In the genomic region with DNA sequence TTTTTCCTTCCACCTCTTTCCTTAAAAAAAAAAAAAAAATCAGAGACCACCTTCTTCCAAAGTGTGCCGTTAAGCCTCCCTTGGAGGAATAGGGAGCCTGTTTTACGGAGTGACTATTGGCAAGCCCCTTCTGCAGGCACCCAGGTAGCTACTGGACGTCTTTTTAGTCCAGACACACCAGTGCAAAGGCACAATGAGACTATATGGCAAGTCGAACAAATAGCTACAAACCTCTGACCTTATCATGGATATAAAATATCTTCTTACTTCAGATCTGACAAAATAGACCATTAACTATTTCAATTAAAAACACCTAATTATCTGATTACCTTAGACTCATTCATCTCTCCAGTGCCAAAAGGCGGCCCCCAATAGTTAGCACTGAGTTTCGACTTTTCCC, we compare ENCODE assay signal across 8 mouse cellular contexts. TPM values are rescaled to one million over a fixed set of nuclear protein-coding genes. Genes with fewer than 3 reads are reported as not detected.
DNase-seq lines count a peak whose midpoint lies in the region; ATAC-seq and TF ChIP-seq lines count a peak whose summit lies in the region.

No protein-coding gene starts in this region.

- no peak for ATAC-seq in embryonic facial prominence, embryonic 14.5 days (ENCODE audit: low read depth)
- ATAC-seq in hindbrain, embryonic 14.5 days (ENCODE audit: low FRiP score) = no peak
- no peak for ATAC-seq in midbrain, postnatal 0 days (ENCODE audit: low FRiP score)

- no peaks in the 10 kb centered on the region for H3K36me3 ChIP-seq in embryonic facial prominence, embryonic 14.5 days (ENCODE audit: control insufficient read depth, insufficient read depth, low read length)
- no peaks in the 10 kb centered on the region for H3K36me3 ChIP-seq in hindbrain, embryonic 14.5 days (replicated peaks; ENCODE audit: control insufficient read depth, insufficient read depth)
- no peaks in the 10 kb centered on the region for H3K36me3 ChIP-seq in midbrain, postnatal 0 days (ENCODE audit: insufficient read depth, low read length)

- H3K27me3 ChIP-seq in embryonic facial prominence, embryonic 14.5 days (replicated peaks; ENCODE audit: control insufficient read depth, insufficient read depth, low read length) = peaks cover 13% of the 10 kb centered on the region
- no peaks in the 10 kb centered on the region for H3K27me3 ChIP-seq in hindbrain, embryonic 14.5 days (ENCODE audit: control insufficient read depth, insufficient read depth, low read length)
- no peaks in the 10 kb centered on the region for H3K27me3 ChIP-seq in midbrain, postnatal 0 days (ENCODE audit: insufficient read depth, low read length)

- peaks cover 3% of the 10 kb centered on the region for H3K4me1 ChIP-seq in embryonic facial prominence, embryonic 14.5 days (ENCODE audit: control insufficient read depth, insufficient read depth, low read length)
- peaks cover 14% of the 10 kb centered on the region; the same call in 1 of the 2 replicates for H3K4me1 ChIP-seq in hindbrain, embryonic 14.5 days (replicated peaks; ENCODE audit: control insufficient read depth, insufficient read depth, low read length)
- no peaks in the 10 kb centered on the region for H3K4me1 ChIP-seq in midbrain, postnatal 0 days (ENCODE audit: insufficient read depth, low read length)

- no peak for TF ChIP-seq CTCF in layer of hippocampus, adult 2 months (conservative IDR thresholded peaks at IDR 0.05)
- no peak for TF ChIP-seq CTCF in midbrain, postnatal 0 days (IDR thresholded peaks at IDR 0.05)

- no peaks in the 10 kb centered on the region for H3K9me3 ChIP-seq in embryonic facial prominence, embryonic 14.5 days (ENCODE audit: control insufficient read depth, low read length)
- no peaks in the 10 kb centered on the region for H3K9me3 ChIP-seq in hindbrain, embryonic 14.5 days (ENCODE audit: control insufficient read depth, low read length)
- no peaks in the 10 kb centered on the region for H3K9me3 ChIP-seq in midbrain, postnatal 0 days (ENCODE audit: low read length)

- peak overlapping the region; percentile 75 for H3K4me2 ChIP-seq in embryonic facial prominence, embryonic 14.5 days (ENCODE audit: low read depth, low read length)
- H3K4me2 ChIP-seq in hindbrain, embryonic 14.5 days (replicated peaks) = peak overlapping the region; percentile 90
- peak overlapping the region; percentile 86 for H3K4me2 ChIP-seq in midbrain, postnatal 0 days (ENCODE audit: low read depth, low read length, poor library complexity, severe bottlenecking)

- WGBS in embryonic facial prominence, embryonic 14.5 days = 16% methylated on average over 6 of the region's 6 CpGs
- WGBS in hindbrain, embryonic 14.5 days = 4% methylated on average over 6 of the region's 6 CpGs
- 17% methylated on average over 6 of the region's 6 CpGs for whole genome bisulfite sequencing in midbrain, postnatal 0 days

- peak overlapping the region; percentile 69; the same call in 1 of the 2 replicates for H3K9ac ChIP-seq in embryonic facial prominence, embryonic 14.5 days (ENCODE audit: low read depth, low read length)
- 0 out of 2 replicates have a peak overlapping the region, but pooled peaks have one; percentile 69 for H3K9ac ChIP-seq in hindbrain, embryonic 14.5 days
- H3K9ac ChIP-seq in midbrain, postnatal 0 days (replicated peaks; ENCODE audit: low read length, poor library complexity, severe bottlenecking) = no peak overlapping the region

- H3K4me3 ChIP-seq in layer of hippocampus, adult 2 months = peak overlapping the region; percentile 93
- H3K4me3 ChIP-seq in embryonic facial prominence, embryonic 14.5 days (ENCODE audit: low read depth, low read length) = peak overlapping the region; percentile 62
- peak overlapping the region; percentile 66 for H3K4me3 ChIP-seq in hindbrain, embryonic 14.5 days (replicated peaks; ENCODE audit: low read length)
- H3K4me3 ChIP-seq in midbrain, postnatal 0 days (ENCODE audit: low read depth, low read length) = peak overlapping the region; percentile 55

- DNase-seq in layer of hippocampus, adult 2 months (ENCODE audit: low spot score in 2 of 2) = no peak
- DNase-seq in layer of hippocampus, adult 11-12 months (ENCODE audit: low spot score) = no peak
- no peak for DNase-seq in embryonic facial prominence, embryonic 14.5 days (ENCODE audit: low spot score)
- no peak for DNase-seq in hindbrain, embryonic 14.5 days (ENCODE audit: low spot score)
- no peak for DNase-seq in midbrain, postnatal 0 days (ENCODE audit: low spot score)
- no peak for DNase-seq in testis, postnatal 14 days (ENCODE audit: low spot score)
- DNase-seq in adrenal gland, postnatal 4 days (ENCODE audit: low spot score in 2 of 2) = no peak
- DNase-seq in testis, postnatal 10 days (ENCODE audit: low spot score) = no peak

- H3K27ac ChIP-seq in layer of hippocampus, adult 2 months = peak overlapping the region; percentile 100
- peak overlapping the region; percentile 91 for H3K27ac ChIP-seq in embryonic facial prominence, embryonic 14.5 days (replicated peaks; ENCODE audit: low read depth, low read length)
- H3K27ac ChIP-seq in hindbrain, embryonic 14.5 days = peak overlapping the region; percentile 86
- H3K27ac ChIP-seq in midbrain, postnatal 0 days (ENCODE audit: low read depth, low read length) = 0 out of 2 replicates have a peak overlapping the region, but pooled peaks have one; percentile 68

RNA-seq across cellular contexts. Expression of a gene that starts 2.0 kb away (rescaled TPM):
- 100 to 1,000 TPM; 430 to 443 TPM for total RNA-seq in layer of hippocampus, adult 2 months (2021)
- polyA plus RNA-seq in embryonic facial prominence, embryonic 14.5 days (2014; fragmentation: Nextera tagmentation; extraction: Ambion mirVana) = 49.0 and 49.5 TPM in 2 replicates
- polyA plus RNA-seq in hindbrain, embryonic 14.5 days (2014; fragmentation: Nextera tagmentation; extraction: Ambion mirVana) = 38.8 and 41.9 TPM in 2 replicates
- total RNA-seq in midbrain, postnatal 0 days (2014; rRNA removed) = 39.6 and 48.1 TPM in 2 replicates
- 13.4 and 15.3 TPM in 2 replicates for polyA plus RNA-seq in midbrain, postnatal 0 days (2015; fragmentation: Nextera tagmentation; extraction: Ambion mirVana)
- total RNA-seq in adrenal gland, postnatal 4 days (2021) = 100 to 1,000 TPM; 169 to 173 TPM
